Mouse (Mus musculus): ENCODE data around the gene Aspn. TPM values are rescaled to one million over a fixed set of nuclear protein-coding genes. Genes with fewer than 3 reads are reported as not detected.

Gene Aspn
- polyA plus RNA-seq, 1 experiment from 2014 or later, result 32.0 TPM

GRCm38 (mm10) chr13:49549616-49550015, 5.4 kb downstream of the Aspn start:
- WGBS, result 90% methylated on average over 3 of the region's 3 CpGs
- Histone ChIP-seq H3K27ac (no peak overlapping the region), H3K4me2 (no peak overlapping the region), H3K4me1 (no peaks in the 10 kb centered on the region), H3K4me3 (no peak overlapping the region), H3K27me3 (no peaks in the 10 kb centered on the region), H3K9me3 (no peaks in the 10 kb centered on the region), H3K36me3 (no peaks in the 10 kb centered on the region), H3K9ac (no peak overlapping the region)
- ATAC-seq (ENCODE audit: borderline replicate concordance, extremely low read depth, low FRiP score, low TSS enrichment), result no peak

DNA sequence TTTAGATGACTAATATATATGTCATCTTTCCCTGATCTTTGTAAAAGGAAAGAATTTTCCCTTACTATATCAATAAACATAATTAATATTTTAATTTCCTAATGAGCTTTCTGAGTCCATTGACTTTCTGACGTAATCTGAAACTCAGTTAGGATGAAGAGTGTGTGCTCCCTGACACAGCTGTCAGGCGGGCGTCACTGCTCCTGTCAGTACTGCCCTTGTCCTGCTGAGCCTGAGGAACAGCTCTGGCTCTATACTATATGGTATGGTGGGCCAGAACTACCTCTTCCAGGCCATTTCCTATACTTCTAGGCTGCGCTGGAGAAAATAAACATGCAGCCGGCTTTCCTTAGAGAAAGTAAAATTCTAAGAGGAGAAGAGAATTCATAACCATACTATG, 10.3 kb downstream of the Aspn start:
- WGBS, result 66% methylated on average over 5 of the region's 5 CpGs

GRCm38 (mm10) chr13:49556203-49556602, 12.0 kb downstream of the Aspn start:
- H3K4me2 ChIP-seq, result no peak overlapping the region
- H3K4me1 ChIP-seq, result 0 out of 2 replicates have a peak, but pooled peaks cover 3% of the 10 kb centered on the region
- H3K9me3 ChIP-seq, result no peaks in the 10 kb centered on the region
- no peak overlapping the region for H3K9ac ChIP-seq
- no peaks in the 10 kb centered on the region for H3K36me3 ChIP-seq
- no peaks in the 10 kb centered on the region for H3K27me3 ChIP-seq
- WGBS, result 62% methylated on average over 1 of the region's 1 CpGs
- no peak overlapping the region for H3K4me3 ChIP-seq
- H3K27ac ChIP-seq, result no peak overlapping the region
- no peak for ATAC-seq (ENCODE audit: borderline replicate concordance, extremely low read depth, low FRiP score, low TSS enrichment)

More for the DNA sequence above, 10.3 kb downstream of the Aspn start:
- Histone ChIP-seq H3K4me1 (0 out of 2 replicates have a peak, but pooled peaks cover 3% of the 10 kb centered on the region), H3K36me3 (no peaks in the 10 kb centered on the region), H3K9me3 (no peaks in the 10 kb centered on the region), H3K4me2 (no peak overlapping the region), H3K9ac (no peak overlapping the region), H3K4me3 (no peak overlapping the region), H3K27me3 (no peaks in the 10 kb centered on the region), H3K27ac (no peak overlapping the region)
- no peak for ATAC-seq (ENCODE audit: borderline replicate concordance, extremely low read depth, low FRiP score, low TSS enrichment)

GRCm38 (mm10) chr13:49556924-49557323, 12.7 kb downstream of the Aspn start:
- H3K36me3 ChIP-seq, result no peaks in the 10 kb centered on the region
- WGBS, result 59% methylated on average over 1 of the region's 1 CpGs
- no peak for ATAC-seq (ENCODE audit: borderline replicate concordance, extremely low read depth, low FRiP score, low TSS enrichment)

GRCm38 (mm10) chr13:49559185-49559584, 14.9 kb downstream of the Aspn start:
- no peaks in the 10 kb centered on the region for H3K9me3 ChIP-seq
- H3K27ac ChIP-seq, result no peak overlapping the region
- H3K36me3 ChIP-seq, result no peaks in the 10 kb centered on the region
- no peak overlapping the region for H3K4me3 ChIP-seq
- no peak overlapping the region for H3K4me2 ChIP-seq
- H3K4me1 ChIP-seq, result 0 out of 2 replicates have a peak, but pooled peaks cover 3% of the 10 kb centered on the region
- no peaks in the 10 kb centered on the region for H3K27me3 ChIP-seq
- 38% methylated on average over 2 of the region's 2 CpGs for WGBS
- no peak overlapping the region for H3K9ac ChIP-seq
- no peak for ATAC-seq (ENCODE audit: borderline replicate concordance, extremely low read depth, low FRiP score, low TSS enrichment)

More at GRCm38 (mm10) chr13:49556924-49557323, 12.7 kb downstream of the Aspn start:
- Histone ChIP-seq H3K27ac (no peak overlapping the region), H3K4me1 (0 out of 2 replicates have a peak, but pooled peaks cover 3% of the 10 kb centered on the region), H3K4me3 (no peak overlapping the region), H3K27me3 (no peaks in the 10 kb centered on the region), H3K9ac (no peak overlapping the region), H3K4me2 (no peak overlapping the region), H3K9me3 (no peaks in the 10 kb centered on the region)

GRCm38 (mm10) chr13:49560886-49561285, 16.6 kb downstream of the Aspn start:
- H3K4me3 ChIP-seq, result no peak overlapping the region
- 43% methylated on average over 2 of the region's 2 CpGs for WGBS
- H3K27ac ChIP-seq, result no peak overlapping the region
- no peak overlapping the region for H3K4me2 ChIP-seq
- H3K9ac ChIP-seq, result no peak overlapping the region
- H3K4me1 ChIP-seq, result 0 out of 2 replicates have a peak, but pooled peaks cover 3% of the 10 kb centered on the region
- ATAC-seq (ENCODE audit: borderline replicate concordance, extremely low read depth, low FRiP score, low TSS enrichment), result no peak
- H3K36me3 ChIP-seq, result no peaks in the 10 kb centered on the region
- no peaks in the 10 kb centered on the region for H3K9me3 ChIP-seq
- H3K27me3 ChIP-seq, result no peaks in the 10 kb centered on the region

- Histone ChIP-seq H3K4me3 (no peak overlapping the region), H3K9me3 (no peaks in the 10 kb centered on the region), H3K9ac (no peak overlapping the region), H3K27ac (no peak overlapping the region), H3K36me3 (no peaks in the 10 kb centered on the region), H3K27me3 (no peaks in the 10 kb centered on the region), H3K4me2 (no peak overlapping the region), H3K4me1 (no peaks in the 10 kb centered on the region)
- WGBS, result 86% methylated on average over 1 of the region's 1 CpGs
- no peak for ATAC-seq (ENCODE audit: borderline replicate concordance, extremely low read depth, low FRiP score, low TSS enrichment)
Observed at GRCm38 (mm10) chr13:49564347-49564746, 20.1 kb downstream of the Aspn start.

GRCm38 (mm10) chr13:49570371-49570770, 26.1 kb downstream of the Aspn start:
- ATAC-seq (ENCODE audit: borderline replicate concordance, extremely low read depth, low FRiP score, low TSS enrichment), result no peak
- WGBS, result 74% methylated on average over 3 of the region's 3 CpGs
- H3K9me3 ChIP-seq, result no peaks in the 10 kb centered on the region
- H3K4me2 ChIP-seq, result no peak overlapping the region
- H3K4me3 ChIP-seq, result no peak overlapping the region
- H3K4me1 ChIP-seq, result no peaks in the 10 kb centered on the region
- H3K27me3 ChIP-seq, result no peaks in the 10 kb centered on the region
- H3K36me3 ChIP-seq, result no peaks in the 10 kb centered on the region
- no peak overlapping the region for H3K9ac ChIP-seq
- H3K27ac ChIP-seq, result no peak overlapping the region

DNA sequence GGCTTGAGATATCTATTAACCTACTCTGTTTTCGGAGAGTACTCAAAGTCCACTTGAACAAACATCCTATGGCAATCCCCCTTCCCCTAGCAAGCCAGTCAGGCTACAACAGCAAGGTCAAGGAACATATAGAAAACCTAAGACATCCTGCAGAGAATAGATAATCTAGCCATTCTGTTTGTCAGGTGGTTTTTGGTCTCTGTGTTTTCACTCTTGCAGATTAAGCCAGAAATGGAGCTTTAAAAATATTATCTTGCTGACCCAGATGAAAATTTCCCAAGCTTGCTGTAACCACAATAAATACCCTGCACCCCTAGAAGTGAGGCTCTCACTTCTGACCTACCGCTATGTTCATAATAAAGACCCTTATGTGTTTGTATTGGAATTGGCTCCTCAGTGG, 27.2 kb downstream of the Aspn start:
- H3K27me3 ChIP-seq, result no peaks in the 10 kb centered on the region
- no peaks in the 10 kb centered on the region for H3K9me3 ChIP-seq
- H3K27ac ChIP-seq, result no peak overlapping the region
- no peaks in the 10 kb centered on the region for H3K36me3 ChIP-seq
- H3K4me2 ChIP-seq, result no peak overlapping the region
- 84% methylated on average over 2 of the region's 2 CpGs for WGBS
- no peak overlapping the region for H3K4me3 ChIP-seq
- no peak overlapping the region for H3K9ac ChIP-seq
- no peak for ATAC-seq (ENCODE audit: borderline replicate concordance, extremely low read depth, low FRiP score, low TSS enrichment)
- no peaks in the 10 kb centered on the region for H3K4me1 ChIP-seq

DNA sequence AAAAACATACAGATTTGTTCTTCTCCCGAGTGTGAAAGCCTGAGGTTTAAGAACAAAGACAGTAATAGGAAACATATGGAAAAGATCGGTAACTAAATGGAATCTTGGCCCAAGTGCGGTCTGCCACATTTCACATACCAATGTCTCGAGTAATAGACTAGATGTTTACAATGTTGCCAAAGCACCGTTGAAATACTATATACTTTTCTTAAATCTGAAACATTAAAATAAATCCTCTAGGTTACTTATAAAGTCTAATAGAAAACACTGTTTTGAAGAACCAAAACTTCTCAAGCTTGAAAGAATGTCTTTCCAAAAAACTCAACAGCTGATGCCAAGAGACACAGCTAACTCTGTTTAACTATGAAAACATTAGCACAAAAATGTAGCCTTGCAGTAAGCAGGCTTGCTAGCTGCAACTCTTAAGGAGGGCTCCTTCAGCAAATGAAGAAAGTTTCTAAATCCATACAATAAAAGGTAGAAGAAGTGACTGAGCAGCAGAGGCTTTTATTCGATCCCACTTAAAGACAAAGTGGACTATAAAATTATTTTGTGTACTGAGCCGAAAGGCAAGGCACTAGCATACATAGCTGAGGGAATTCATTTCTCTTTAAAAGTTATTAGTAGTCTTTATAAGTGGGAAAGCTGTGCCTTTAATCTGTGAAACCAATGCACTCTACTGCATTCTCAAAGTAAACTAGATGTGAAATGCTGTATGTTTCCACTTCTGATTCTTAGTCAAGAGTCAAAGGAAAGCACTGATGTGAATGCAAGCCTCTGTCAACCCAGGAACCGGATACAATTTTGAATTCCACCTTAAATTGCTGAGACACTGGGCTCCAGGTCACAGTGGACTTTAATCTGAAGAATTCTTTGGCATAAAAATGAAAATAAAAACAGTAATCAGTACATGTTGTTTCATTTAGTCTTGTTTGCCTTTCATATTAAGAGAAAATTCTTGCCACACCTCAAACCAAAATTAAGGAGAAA, 37.6 kb downstream of the Aspn start, which contains the start of gene Omd:
Gene Omd, plus strand, starts transcription at position 922 of the 990 bp plus-strand sequence.
- 41% methylated on average over 8 of the region's 8 CpGs for WGBS
- Histone ChIP-seq H3K27ac (peak within 1 kb of the TSS; percentile 82), H3K4me3 (no peak within 1 kb of the TSS), H3K4me2 (peak within 1 kb of the TSS; percentile 0; the same call in 1 of the 2 replicates), H3K9ac (no peak within 1 kb of the TSS), H3K36me3 (no peaks in the 10 kb centered on the region), H3K27me3 (no peaks in the 10 kb centered on the region), H3K4me1 (peaks cover 15% of the 10 kb centered on the region), H3K9me3 (no peaks in the 10 kb centered on the region)
- ATAC-seq (ENCODE audit: borderline replicate concordance, extremely low read depth, low FRiP score, low TSS enrichment), result no peak

DNA sequence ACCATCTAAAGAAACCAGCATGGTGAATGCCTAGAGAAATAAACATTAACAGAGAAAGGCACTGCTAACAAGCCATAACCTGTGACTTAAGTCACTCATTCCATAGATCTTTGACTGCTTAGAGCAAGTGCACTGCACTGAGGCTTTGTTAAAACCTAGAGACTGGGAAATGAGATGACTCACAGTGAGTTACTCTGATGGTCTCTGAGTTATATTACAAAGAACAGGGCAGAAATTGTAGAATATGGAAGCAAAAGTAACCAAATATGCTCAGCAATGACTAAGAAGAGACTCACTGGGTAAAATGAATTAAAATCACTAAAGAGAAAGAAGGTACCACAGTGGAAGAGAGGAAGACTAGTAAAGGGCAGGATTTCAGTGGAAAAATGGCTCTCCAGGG, 39.6 kb downstream of the Aspn start:
- Histone ChIP-seq H3K4me3 (no peak overlapping the region), H3K9me3 (no peaks in the 10 kb centered on the region), H3K36me3 (no peaks in the 10 kb centered on the region), H3K27ac (no peak overlapping the region), H3K4me2 (no peak overlapping the region), H3K27me3 (no peaks in the 10 kb centered on the region), H3K9ac (no peak overlapping the region), H3K4me1 (peaks cover 12% of the 10 kb centered on the region)
- ATAC-seq (ENCODE audit: borderline replicate concordance, extremely low read depth, low FRiP score, low TSS enrichment), result no peak

GRCm38 (mm10) chr13:49584307-49585005, 40.2 kb downstream of the Aspn start:
- Histone ChIP-seq H3K4me3 (no peak overlapping the region), H3K36me3 (no peaks in the 10 kb centered on the region), H3K9me3 (no peaks in the 10 kb centered on the region), H3K27me3 (no peaks in the 10 kb centered on the region), H3K4me1 (peaks cover 12% of the 10 kb centered on the region), H3K27ac (no peak overlapping the region), H3K4me2 (no peak overlapping the region), H3K9ac (no peak overlapping the region)
- 58% methylated on average over 8 of the region's 8 CpGs for WGBS
- no peak for ATAC-seq (ENCODE audit: borderline replicate concordance, extremely low read depth, low FRiP score, low TSS enrichment)
